Mouse (Mus musculus): Measurements from ENCODE around the gene Ccdc3. TPM values are rescaled to one million over a fixed set of nuclear protein-coding genes. Genes with fewer than 3 reads are reported as not detected.

Ccdc3 gene
- total RNA-seq, 1 experiment from 2014 or later, result not detected

Other genes with a start within 250 kb of the Ccdc3 start
- gene Phyh, start 218.8 kb upstream of the Ccdc3 start, total RNA-seq (2017), result 80.2 to 110 TPM (median 109 TPM) in 3 replicates
- gene Ucma, start 161.7 kb upstream of the Ccdc3 start, total RNA-seq (2017), result not detected in 3 replicates
- gene Mcm10, start 125.0 kb upstream of the Ccdc3 start, total RNA-seq (2017), result 2.6 to 4.3 TPM (median 3.1 TPM) in 3 replicates
- 5.6 to 9.3 TPM (median 7.3 TPM) in 3 replicates for gene Optn, start 73.7 kb upstream of the Ccdc3 start, total RNA-seq (2017)